Mouse (Mus musculus): ENCODE data around the gene Slc37a3. TPM values are rescaled to one million over a fixed set of nuclear protein-coding genes. Genes with fewer than 3 reads are reported as not detected.

Gene Slc37a3
- polyA plus RNA-seq, 2 experiments: 3.7 to 6.3 TPM

DNA sequence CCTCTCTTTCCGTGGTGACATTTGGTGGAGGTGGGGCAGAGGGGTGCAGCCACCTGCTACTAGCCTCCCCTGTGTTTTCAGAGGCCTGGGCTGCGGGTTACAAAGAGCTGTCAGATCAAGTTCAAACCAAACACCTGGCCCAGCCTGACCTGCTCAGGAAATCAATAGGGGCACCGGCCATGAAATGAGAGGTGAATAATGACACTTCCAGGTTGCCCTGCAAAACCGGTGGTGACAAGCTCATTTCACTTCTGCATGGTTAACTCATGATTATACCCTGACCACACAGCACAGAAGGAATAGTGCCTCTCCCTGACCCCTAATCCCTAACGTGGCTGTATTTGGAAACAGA lies 90.8 kb downstream of the Slc37a3 start:
- TF ChIP-seq CTCF (IDR thresholded peaks at IDR 0.05; ENCODE audit: low read depth) (no peak), EP300 (IDR thresholded peaks at IDR 0.05; ENCODE audit: low read depth) (no peak)

DNA sequence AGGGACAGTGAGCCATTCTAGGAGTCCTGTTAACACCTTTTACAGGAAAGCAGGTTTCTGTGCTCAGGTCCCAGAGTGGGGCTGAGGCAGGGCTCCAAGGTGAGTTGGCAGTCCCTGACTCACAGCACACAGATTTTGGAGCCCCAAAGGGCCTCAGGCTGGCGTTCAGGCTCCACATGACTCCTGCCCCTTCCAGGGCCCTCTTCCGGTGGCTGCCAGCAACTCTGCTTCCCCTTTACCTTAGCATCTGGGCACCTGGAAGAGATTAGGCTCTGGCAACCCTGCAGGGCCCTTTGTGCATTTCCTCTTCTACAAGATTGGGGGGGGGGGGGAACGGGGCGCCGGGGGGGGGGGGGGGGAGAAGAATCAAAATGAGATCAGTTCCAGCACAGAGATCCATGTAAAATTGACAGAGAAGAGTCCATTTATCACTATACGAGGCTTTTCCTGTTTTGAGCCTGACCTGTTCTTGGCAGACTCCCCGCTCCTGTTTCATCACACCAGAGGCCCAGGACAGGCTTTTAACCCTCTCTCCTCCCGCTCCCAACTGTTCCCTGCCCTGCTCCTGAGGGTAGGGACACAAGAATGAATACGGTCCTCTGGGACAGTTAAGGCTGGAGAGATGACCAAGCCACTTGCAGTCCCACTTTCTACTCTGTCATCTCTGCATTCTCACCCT lies 91.3 kb downstream of the Slc37a3 start:
- DNase-seq (ENCODE audit: low read depth in 3 of 3, low spot score in 3 of 3): no peak

More for the DNA sequence above, 90.8 kb downstream of the Slc37a3 start:
- DNase-seq (ENCODE audit: low read depth in 3 of 3, low spot score in 3 of 3) (no peak), ATAC-seq (ENCODE audit: insufficient read depth) (no peak)
- H3K9ac ChIP-seq (replicated peaks): no peak overlapping the region
- no peak overlapping the region for H3K4me2 ChIP-seq (ENCODE audit: low read depth)
- no peaks in the 10 kb centered on the region for H3K27me3 ChIP-seq (ENCODE audit: control insufficient read depth, insufficient read depth, low read length)
- peaks cover 0 to 3% of the 10 kb centered on the region in 2 experiments; a peak in 1 of 4 replicates for H3K4me1 ChIP-seq (replicated peaks; ENCODE audit: control insufficient read depth in 2 of 2, insufficient read depth in 2 of 2, low read length in 1 of 2)
- 31% methylated on average over 5 of the region's 5 CpGs for WGBS (ENCODE audit: insufficient replicate concordance)
- H3K4me3 ChIP-seq (ENCODE audit: insufficient read depth in 1 of 2, low read depth in 2 of 2, low read length in 2 of 2): no peak overlapping the region
- no peak overlapping the region for H3K27ac ChIP-seq
- H3K9me3 ChIP-seq (ENCODE audit: control insufficient read depth, low read length): no peaks in the 10 kb centered on the region
- H3K36me3 ChIP-seq (replicated peaks; ENCODE audit: control insufficient read depth, insufficient read depth, low read depth): no peaks in the 10 kb centered on the region

DNA sequence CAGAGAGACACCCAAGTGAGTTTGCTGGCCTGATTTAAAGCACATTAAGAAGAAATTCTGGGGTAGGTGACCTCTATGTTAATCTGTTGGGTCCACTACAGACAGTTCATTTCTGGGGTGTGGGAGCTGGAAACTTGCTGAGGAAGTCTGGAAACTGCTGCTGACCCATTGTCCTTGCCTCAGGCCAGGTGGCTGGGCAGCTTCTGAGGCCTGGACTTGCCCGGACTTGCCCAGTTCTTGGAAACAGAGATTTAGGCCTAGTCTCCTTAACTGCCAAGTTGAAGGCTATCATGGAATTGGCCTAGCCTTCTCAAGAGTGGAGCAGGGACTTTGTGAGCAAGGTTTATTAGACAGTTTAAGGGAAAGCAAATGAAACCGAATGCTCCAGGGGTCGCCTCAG lies 92.6 kb downstream of the Slc37a3 start:
- Histone ChIP-seq H3K9me3 (ENCODE audit: control insufficient read depth, low read length) (no peaks in the 10 kb centered on the region), H3K4me2 (ENCODE audit: low read depth) (no peak overlapping the region), H3K27me3 (ENCODE audit: control insufficient read depth, insufficient read depth, low read length) (no peaks in the 10 kb centered on the region), H3K9ac (replicated peaks) (no peak overlapping the region), H3K36me3 (replicated peaks; ENCODE audit: control insufficient read depth, insufficient read depth, low read depth) (no peaks in the 10 kb centered on the region), H3K4me1 (replicated peaks; ENCODE audit: control insufficient read depth in 2 of 2, insufficient read depth in 2 of 2, low read length in 1 of 2) (peaks cover 0 to 3% of the 10 kb centered on the region in 2 experiments; a peak in 1 of 4 replicates), H3K27ac (no peak overlapping the region), H3K4me3 (ENCODE audit: insufficient read depth in 1 of 2, low read depth in 2 of 2, low read length in 2 of 2) (no peak overlapping the region)
- ATAC-seq (ENCODE audit: insufficient read depth) (no peak), DNase-seq (ENCODE audit: low read depth in 3 of 3, low spot score in 3 of 3) (no peak)
- WGBS (ENCODE audit: insufficient replicate concordance): 66% methylated on average over 3 of the region's 3 CpGs
- TF ChIP-seq CTCF (IDR thresholded peaks at IDR 0.05; ENCODE audit: low read depth): no peak
- TF ChIP-seq EP300 (IDR thresholded peaks at IDR 0.05; ENCODE audit: low read depth): no peak

More for the DNA sequence above, 91.3 kb downstream of the Slc37a3 start:
- Histone ChIP-seq H3K27ac (no peak overlapping the region), H3K27me3 (ENCODE audit: control insufficient read depth, insufficient read depth, low read length) (no peaks in the 10 kb centered on the region), H3K4me1 (replicated peaks; ENCODE audit: control insufficient read depth in 2 of 2, insufficient read depth in 2 of 2, low read length in 1 of 2) (peaks cover 0 to 3% of the 10 kb centered on the region in 2 experiments; a peak in 1 of 4 replicates), H3K36me3 (replicated peaks; ENCODE audit: control insufficient read depth, insufficient read depth, low read depth) (no peaks in the 10 kb centered on the region), H3K4me2 (ENCODE audit: low read depth) (no peak overlapping the region), H3K9me3 (ENCODE audit: control insufficient read depth, low read length) (no peaks in the 10 kb centered on the region), H3K4me3 (ENCODE audit: insufficient read depth in 1 of 2, low read depth in 2 of 2, low read length in 2 of 2) (no peak overlapping the region), H3K9ac (replicated peaks) (no peak overlapping the region)
- ATAC-seq (ENCODE audit: insufficient read depth): no peak
- WGBS (ENCODE audit: insufficient replicate concordance): 23% methylated on average over 6 of the region's 9 CpGs
- no peak for TF ChIP-seq CTCF (IDR thresholded peaks at IDR 0.05; ENCODE audit: low read depth)
- no peak for TF ChIP-seq EP300 (IDR thresholded peaks at IDR 0.05; ENCODE audit: low read depth)

Other genes starting within 250 kb of the Slc37a3 start
- 4.5 and 6.7 TPM in 2 replicates for gene Kdm7a, start 170.9 kb downstream of the Slc37a3 start, polyA plus RNA-seq (2012; rRNA removed)
- 9.1 and 11.1 TPM in 2 replicates for gene Kdm7a, start 170.9 kb downstream of the Slc37a3 start, polyA plus RNA-seq (2014; fragmentation: Nextera tagmentation; extraction: Ambion mirVana)
- gene Rab19, start 3.5 kb upstream of the Slc37a3 start, polyA plus RNA-seq (2012; rRNA removed): 0.04 and 0.17 TPM in 2 replicates
- gene Rab19, start 3.5 kb upstream of the Slc37a3 start, polyA plus RNA-seq (2014; fragmentation: Nextera tagmentation; extraction: Ambion mirVana): 0.32 and 0.38 TPM in 2 replicates
- 89.7 and 116 TPM in 2 replicates for gene Mkrn1, start 42.8 kb upstream of the Slc37a3 start, polyA plus RNA-seq (2012; rRNA removed)
- gene Mkrn1, start 42.8 kb upstream of the Slc37a3 start, polyA plus RNA-seq (2014; fragmentation: Nextera tagmentation; extraction: Ambion mirVana): 198 and 207 TPM in 2 replicates
- 1.3 and 1.4 TPM in 2 replicates for gene Dennd2a, start 180.2 kb upstream of the Slc37a3 start, polyA plus RNA-seq (2012; rRNA removed)
- gene Dennd2a, start 180.2 kb upstream of the Slc37a3 start, polyA plus RNA-seq (2014; fragmentation: Nextera tagmentation; extraction: Ambion mirVana): 1.0 and 1.7 TPM in 2 replicates
- 2.2 and 3.1 TPM in 2 replicates for gene Adck2, start 196.2 kb upstream of the Slc37a3 start, polyA plus RNA-seq (2012; rRNA removed)
- 6.7 and 7.8 TPM in 2 replicates for gene Adck2, start 196.2 kb upstream of the Slc37a3 start, polyA plus RNA-seq (2014; fragmentation: Nextera tagmentation; extraction: Ambion mirVana)
- gene Gm42420, start 208.1 kb upstream of the Slc37a3 start, polyA plus RNA-seq (2012; rRNA removed): 0.87 and 1.6 TPM in 2 replicates
- gene Gm42420, start 208.1 kb upstream of the Slc37a3 start, polyA plus RNA-seq (2014; fragmentation: Nextera tagmentation; extraction: Ambion mirVana): 2.1 and 2.5 TPM in 2 replicates
- gene Ndufb2, start 214.9 kb upstream of the Slc37a3 start, polyA plus RNA-seq (2012; rRNA removed): 105 and 120 TPM in 2 replicates
- gene Ndufb2, start 214.9 kb upstream of the Slc37a3 start, polyA plus RNA-seq (2014; fragmentation: Nextera tagmentation; extraction: Ambion mirVana): 279 TPM in 2 replicates

Measured in liver, embryonic 14.5 days (tissue).